Comparison of ENCODE assay signal across 19 mouse cellular contexts in genomic region chr6:134529340-134529739, GRCm38 (mm10).
"Had no signal": no experiment of that assay in that cellular context is flagged by ENCODE, and none has a peak within 500 bp of the region (broad histone marks: within the 10 kb centered on the region; RNA-seq: fewer than 3 reads in every experiment).

No protein-coding gene starts in this region.

- ATAC-seq: intestine, postnatal 0 days; midbrain, embryonic 13.5 days; midbrain, embryonic 16.5 days had no signal

- H3K9ac ChIP-seq: lung, embryonic 15.5 days; midbrain, embryonic 13.5 days; neural tube, embryonic 13.5 days had no signal

- H3K4me3 ChIP-seq: layer of hippocampus, adult 2 months; lung, embryonic 15.5 days; megakaryocyte, embryonic 14.5 days; midbrain, embryonic 10.5 days; midbrain, embryonic 13.5 days; myocyte; neural tube, embryonic 13.5 days had no signal

- DNase-seq: kidney, adult 2 months; kidney, postnatal 25 days; layer of hippocampus, adult 9-11 months; lung, adult 18-20 months; lung, postnatal 10 days; lung, postnatal 36 days; retina, postnatal 1 day; thymus, adult 18-20 months; thymus, postnatal 4 days had no signal

- H3K27me3 ChIP-seq: lung, embryonic 15.5 days; megakaryocyte, embryonic 14.5 days; midbrain, embryonic 13.5 days; neural tube, embryonic 13.5 days had no signal

- H3K27ac ChIP-seq: kidney, postnatal 0 days; lung, embryonic 15.5 days; midbrain, embryonic 10.5 days; midbrain, embryonic 13.5 days; neural tube, embryonic 13.5 days had no signal

- H3K36me3 ChIP-seq: lung, embryonic 15.5 days; neural tube, embryonic 13.5 days had no signal

- H3K9me3 ChIP-seq: lung, embryonic 15.5 days; megakaryocyte, embryonic 14.5 days; neural tube, embryonic 13.5 days had no signal

- H3K4me2 ChIP-seq: lung, embryonic 15.5 days; midbrain, embryonic 13.5 days; neural tube, embryonic 13.5 days had no signal
